Mouse (Mus musculus): ENCODE measurements around the gene Duxbl2. TPM values are rescaled to one million over a fixed set of nuclear protein-coding genes. Genes with fewer than 3 reads are reported as not detected.
"Not testable (repeated sequence)": the region's sequence is repeated elsewhere in the genome, so short reads cannot be mapped to it uniquely, and the experiment has no call there.

The Duxbl2 gene
- polyA plus RNA-seq, 1 experiment from 2014 or later = not detected

DNA sequence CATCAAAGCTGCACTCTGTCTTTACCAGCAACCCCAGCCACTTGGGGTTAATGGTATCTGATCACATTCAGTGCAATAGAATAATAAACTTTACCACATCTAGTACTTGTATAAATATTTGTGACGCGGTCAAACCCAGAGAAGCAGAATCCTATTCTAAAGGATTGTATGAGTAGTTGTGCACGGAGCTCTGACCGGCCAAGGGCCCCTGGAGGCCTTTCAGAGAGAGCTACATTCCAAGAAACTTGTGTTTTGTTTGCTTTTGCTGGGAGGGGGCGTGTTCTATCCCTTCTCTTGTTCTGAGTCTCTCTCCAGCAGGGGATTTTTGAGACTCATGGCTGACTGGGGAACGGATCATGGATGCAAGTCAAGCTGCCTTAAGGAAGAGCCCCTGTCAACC lies 56.9 kb downstream of the Duxbl2 start:
- not testable (repeated sequence) for H3K4me1 ChIP-seq; H3K4me3 ChIP-seq; H3K27ac ChIP-seq; H3K9ac ChIP-seq; ATAC-seq (ENCODE audit: low FRiP score); H3K9me3 ChIP-seq (replicated peaks); H3K4me2 ChIP-seq (replicated peaks); H3K27me3 ChIP-seq; H3K36me3 ChIP-seq
- no CpG with 5 or more reads among the region's 6 CpGs for WGBS

Other genes starting within 250 kb of the Duxbl2 start
- not detected in 2 replicates for gene Plac9a, start 215.2 kb upstream of the Duxbl2 start, polyA plus RNA-seq (2016; fragmentation: Nextera tagmentation; extraction: Ambion mirVana)
- 2.0 and 2.2 TPM in 2 replicates for gene Tmem254a, start 190.7 kb upstream of the Duxbl2 start, polyA plus RNA-seq (2016; fragmentation: Nextera tagmentation; extraction: Ambion mirVana)
- gene Cphx1, start 180.0 kb upstream of the Duxbl2 start, polyA plus RNA-seq (2016; fragmentation: Nextera tagmentation; extraction: Ambion mirVana) = not detected in 2 replicates
- gene Duxbl1, start 139.8 kb upstream of the Duxbl2 start, polyA plus RNA-seq (2016; fragmentation: Nextera tagmentation; extraction: Ambion mirVana) = 5.4 and 5.8 TPM in 2 replicates
- 4.0 and 4.5 TPM in 2 replicates for gene Gm9780, start 75.6 kb upstream of the Duxbl2 start, polyA plus RNA-seq (2016; fragmentation: Nextera tagmentation; extraction: Ambion mirVana)
- 16.0 and 26.0 TPM in 2 replicates for gene Tmem254c, start 51.0 kb upstream of the Duxbl2 start, polyA plus RNA-seq (2016; fragmentation: Nextera tagmentation; extraction: Ambion mirVana)
- not detected in 2 replicates for gene Cphx2, start 36.8 kb upstream of the Duxbl2 start, polyA plus RNA-seq (2016; fragmentation: Nextera tagmentation; extraction: Ambion mirVana)
- gene Cphx3, start 36.1 kb upstream of the Duxbl2 start, polyA plus RNA-seq (2016; fragmentation: Nextera tagmentation; extraction: Ambion mirVana) = not detected in 2 replicates
- gene Plac9b, start 64.1 kb downstream of the Duxbl2 start, polyA plus RNA-seq (2016; fragmentation: Nextera tagmentation; extraction: Ambion mirVana) = 5.5 and 8.2 TPM in 2 replicates
- 25.9 and 30.2 TPM in 2 replicates for gene Tmem254b, start 88.7 kb downstream of the Duxbl2 start, polyA plus RNA-seq (2016; fragmentation: Nextera tagmentation; extraction: Ambion mirVana)
- gene Duxbl3, start 139.6 kb downstream of the Duxbl2 start, polyA plus RNA-seq (2016; fragmentation: Nextera tagmentation; extraction: Ambion mirVana) = 2.6 and 7.8 TPM in 2 replicates

All from hindbrain, embryonic 12.5 days (tissue).